8 mouse cellular contexts compared by ENCODE assay signal in genomic region chr9:56463686-56464515, GRCm38 (mm10). TPM values are rescaled to one million over a fixed set of nuclear protein-coding genes. Genes with fewer than 3 reads are reported as not detected.
DNase-seq lines count a peak whose midpoint lies in the region; ATAC-seq and TF ChIP-seq lines count a peak whose summit lies in the region.

No protein-coding gene starts in this region.

- TF ChIP-seq POLR2A in limb, embryonic 14.5 days (IDR thresholded peaks at IDR 0.05; ENCODE audit: borderline replicate concordance, extremely low read depth, insufficient read depth, insufficient read length): no peak

- H3K4me3 ChIP-seq in heart, postnatal 0 days (ENCODE audit: low read depth, low read length): no peak overlapping the region
- H3K4me3 ChIP-seq in limb, embryonic 14.5 days (replicated peaks; ENCODE audit: low read length): no peak overlapping the region

- ATAC-seq in heart, postnatal 0 days (ENCODE audit: insufficient read depth, low read depth): peak; percentile 52
- no peak for ATAC-seq in limb, embryonic 14.5 days (ENCODE audit: low FRiP score, low read depth)

- H3K9ac ChIP-seq in heart, postnatal 0 days (replicated peaks; ENCODE audit: low read depth, low read length): no peak overlapping the region
- H3K9ac ChIP-seq in limb, embryonic 14.5 days (ENCODE audit: low read depth, low read length, severe bottlenecking): no peak overlapping the region

- H3K36me3 ChIP-seq in heart, postnatal 0 days (replicated peaks; ENCODE audit: control insufficient read depth, insufficient read depth, low read length): peaks cover 10% of the 10 kb centered on the region; the same call in 1 of the 2 replicates
- H3K36me3 ChIP-seq in limb, embryonic 14.5 days (ENCODE audit: control insufficient read depth, insufficient read depth, low read length): peaks cover 16% of the 10 kb centered on the region

- 42% methylated on average over 4 of the region's 4 CpGs for WGBS in heart, postnatal 0 days
- WGBS in limb, embryonic 14.5 days: 44% methylated on average over 4 of the region's 4 CpGs

- TF ChIP-seq EP300 in heart, postnatal 0 days (IDR thresholded peaks at IDR 0.05; ENCODE audit: low read depth): no peak

- H3K4me1 ChIP-seq in heart, postnatal 0 days (ENCODE audit: control insufficient read depth, insufficient read depth): peaks cover 42% of the 10 kb centered on the region
- peaks cover 26% of the 10 kb centered on the region for H3K4me1 ChIP-seq in limb, embryonic 14.5 days (ENCODE audit: control insufficient read depth, insufficient read depth, low read length)

- TF ChIP-seq CTCF in heart, postnatal 0 days (IDR thresholded peaks at IDR 0.05; ENCODE audit: low read depth): no peak

- H3K9me3 ChIP-seq in heart, postnatal 0 days (replicated peaks; ENCODE audit: control insufficient read depth, low read length): no peaks in the 10 kb centered on the region
- H3K9me3 ChIP-seq in limb, embryonic 14.5 days (ENCODE audit: control insufficient read depth, low read length): no peaks in the 10 kb centered on the region

- H3K4me2 ChIP-seq in heart, postnatal 0 days (ENCODE audit: low read depth, low read length): no peak overlapping the region
- H3K4me2 ChIP-seq in limb, embryonic 14.5 days (replicated peaks; ENCODE audit: low read depth, low read length, severe bottlenecking): no peak overlapping the region

- DNase-seq in adrenal gland, adult 8-10 months: peak; percentile 28
- no peak for DNase-seq in adrenal gland, adult 18-20 months (ENCODE audit: low spot score in 2 of 2)
- DNase-seq in Muller cell, postnatal 12 days (ENCODE audit: inconsistent ontology term): peak; percentile 83
- DNase-seq in heart, postnatal 0 days (ENCODE audit: low spot score): peak; percentile 65
- DNase-seq in limb, embryonic 14.5 days (ENCODE audit: low spot score): peak; percentile 45
- no peak for DNase-seq in layer of hippocampus, adult 9-11 months
- no peak for DNase-seq in right cerebral cortex, postnatal 10 days (ENCODE audit: low spot score in 2 of 2)
- no peak for DNase-seq in frontal cortex, postnatal 14 days (ENCODE audit: low spot score in 2 of 2)

- H3K27me3 ChIP-seq in heart, postnatal 0 days (ENCODE audit: control insufficient read depth, insufficient read depth, low read length): no peaks in the 10 kb centered on the region
- no peaks in the 10 kb centered on the region for H3K27me3 ChIP-seq in limb, embryonic 14.5 days (ENCODE audit: control insufficient read depth, insufficient read depth, low read length)

- peak overlapping the region; percentile 70 for H3K27ac ChIP-seq in heart, postnatal 0 days (ENCODE audit: low read depth)
- H3K27ac ChIP-seq in limb, embryonic 14.5 days (replicated peaks; ENCODE audit: low read depth, low read length): no peak overlapping the region

RNA-seq across cellular contexts. Expression of gene Hmg20a, which starts 45.5 kb away (rescaled TPM):
- 10 to 100 TPM; 48.6 to 62.3 (median 54.7) TPM for total RNA-seq in adrenal gland, adult 8-10 months (2022)
- total RNA-seq in adrenal gland, adult 18-20 months (2021): 10 to 100 TPM; 31.5 to 37.5 TPM
- total RNA-seq in heart, postnatal 0 days (2014; rRNA removed; ENCODE audit: low replicate concordance): 28.6 and 30.1 TPM in 2 replicates
- 31.5 and 34.3 TPM in 2 replicates for polyA plus RNA-seq in heart, postnatal 0 days (2015; fragmentation: Nextera tagmentation; extraction: Ambion mirVana)
- polyA plus RNA-seq in limb, embryonic 14.5 days (2012; rRNA removed): 71.5 and 81.8 TPM in 2 replicates
- 58.5 and 66.8 TPM in 2 replicates for polyA plus RNA-seq in limb, embryonic 14.5 days (2014; fragmentation: Nextera tagmentation; extraction: Ambion mirVana)

RNA-seq across cellular contexts. Expression of gene Peak1, which starts 46.0 kb away (rescaled TPM):
- total RNA-seq in adrenal gland, adult 8-10 months (2022): 10 to 100 TPM; 54.2 to 77.2 (median 64.8) TPM
- 10 to 100 TPM; 31.0 to 37.7 TPM for total RNA-seq in adrenal gland, adult 18-20 months (2021)
- 19.7 and 28.7 TPM in 2 replicates for total RNA-seq in heart, postnatal 0 days (2014; rRNA removed; ENCODE audit: low replicate concordance)
- polyA plus RNA-seq in heart, postnatal 0 days (2015; fragmentation: Nextera tagmentation; extraction: Ambion mirVana): 7.3 and 8.1 TPM in 2 replicates
- 11.5 and 12.2 TPM in 2 replicates for polyA plus RNA-seq in limb, embryonic 14.5 days (2012; rRNA removed)
- 16.7 and 18.3 TPM in 2 replicates for polyA plus RNA-seq in limb, embryonic 14.5 days (2014; fragmentation: Nextera tagmentation; extraction: Ambion mirVana)

Comparison
In these comparisons a context has a peak if more than half of its experiments do, and no peak if none do; other contexts are left out.
1. DNase-seq: peak in adrenal gland, adult 8-10 months (single experiment), Muller cell, postnatal 12 days (single experiment), heart, postnatal 0 days (single experiment) and limb, embryonic 14.5 days (single experiment); none in adrenal gland, adult 18-20 months (0 of 2), layer of hippocampus, adult 9-11 months (single experiment), right cerebral cortex, postnatal 10 days (0 of 2) and frontal cortex, postnatal 14 days (0 of 2).